Mouse (Mus musculus): ENCODE measurements at regions not wholly inside any gene's neighbourhood (a gene's known extent, or its start where the extent isn't known, plus 50 kb on each side); places are given as distances from the start of the nearest gene placed in this dataset.

- no peak for DNase-seq (ENCODE audit: low spot score)
These were observed 152.3 kb upstream of the Pitrm1 start for GRCm38 (mm10) chr13:6395562-6396223.

GRCm38 (mm10) chr13:6397648-6398047, 150.3 kb upstream of the Pitrm1 start:
- no peak for DNase-seq (ENCODE audit: low spot score)

GRCm38 (mm10) chr13:6431821-6432220, 116.1 kb upstream of the Pitrm1 start:
- no peak for DNase-seq (ENCODE audit: low spot score)

GRCm38 (mm10) chr13:6446976-6447375, 101.0 kb upstream of the Pitrm1 start:
- no peak for DNase-seq (ENCODE audit: low spot score)

- DNase-seq (ENCODE audit: low spot score), result no peak
These were observed 86.6 kb upstream of the Pitrm1 start for GRCm38 (mm10) chr13:6461363-6461762.

- DNase-seq (ENCODE audit: low spot score), result no peak
These were observed 82.0 kb upstream of the Pitrm1 start for GRCm38 (mm10) chr13:6465911-6466419.

GRCm38 (mm10) chr13:6469446-6470227, 78.3 kb upstream of the Pitrm1 start:
- peak; percentile 47 for DNase-seq (ENCODE audit: low spot score)

- no peak for DNase-seq (ENCODE audit: low spot score)
These were observed 77.5 kb upstream of the Pitrm1 start for GRCm38 (mm10) chr13:6470286-6471103.

- peak; percentile 14 for DNase-seq (ENCODE audit: low spot score)
These were observed 76.3 kb upstream of the Pitrm1 start for GRCm38 (mm10) chr13:6471643-6472042.

GRCm38 (mm10) chr13:6473401-6474190, 74.4 kb upstream of the Pitrm1 start:
- no peak for DNase-seq (ENCODE audit: low spot score)

GRCm38 (mm10) chr13:6479667-6480066, 68.3 kb upstream of the Pitrm1 start:
- DNase-seq (ENCODE audit: low spot score), result no peak

- DNase-seq (ENCODE audit: low spot score), result no peak
These were observed 63.5 kb upstream of the Pitrm1 start for GRCm38 (mm10) chr13:6484418-6484817.

GRCm38 (mm10) chr13:6487837-6488236, 60.1 kb upstream of the Pitrm1 start:
- DNase-seq (ENCODE audit: low spot score), result no peak

- DNase-seq (ENCODE audit: low spot score), result no peak
These were observed 54.9 kb upstream of the Pitrm1 start for GRCm38 (mm10) chr13:6492916-6493619.

All from ovary, postnatal 36 days (tissue).